ENCODE assay signal across 16 mouse cellular contexts in genomic region chr12:25621142-25621541, GRCm38 (mm10).
DNase-seq lines count a peak whose midpoint lies in the region; ATAC-seq and TF ChIP-seq lines count a peak whose summit lies in the region.
"Had no signal": no experiment of that assay in that cellular context is flagged by ENCODE, and none has a peak within 500 bp of the region (broad histone marks: within the 10 kb centered on the region; RNA-seq: fewer than 3 reads in every experiment).

No protein-coding gene starts in this region.

- H3K9ac ChIP-seq in hindbrain, postnatal 0 days (replicated peaks; ENCODE audit: low read length), result no peak overlapping the region
- no peak overlapping the region for H3K9ac ChIP-seq in hindbrain, embryonic 11.5 days (ENCODE audit: low read depth, low read length)
- H3K9ac ChIP-seq: forebrain, embryonic 13.5 days; hindbrain, embryonic 15.5 days; lung, embryonic 15.5 days had no signal

- ATAC-seq in hindbrain, postnatal 0 days, result no peak
- ATAC-seq in hindbrain, embryonic 11.5 days (ENCODE audit: low FRiP score), result no peak
- ATAC-seq: forebrain, embryonic 13.5 days had no signal

- no peak overlapping the region for H3K4me2 ChIP-seq in hindbrain, postnatal 0 days (ENCODE audit: low read depth, low read length)
- H3K4me2 ChIP-seq in hindbrain, embryonic 11.5 days (replicated peaks; ENCODE audit: low read depth, low read length), result no peak overlapping the region
- H3K4me2 ChIP-seq: forebrain, embryonic 13.5 days; hindbrain, embryonic 15.5 days; lung, embryonic 15.5 days had no signal

- H3K4me1 ChIP-seq in hindbrain, postnatal 0 days (ENCODE audit: insufficient read depth, low read length), result peaks cover 4% of the 10 kb centered on the region; the same call in 1 of the 2 replicates
- no peaks in the 10 kb centered on the region for H3K4me1 ChIP-seq in hindbrain, embryonic 11.5 days (replicated peaks; ENCODE audit: control insufficient read depth, insufficient read depth, low read length)
- H3K4me1 ChIP-seq: forebrain, embryonic 13.5 days; hindbrain, embryonic 15.5 days had no signal

- WGBS in hindbrain, postnatal 0 days, result 46% methylated on average over 2 of the region's 2 CpGs
- WGBS in hindbrain, embryonic 11.5 days, result 88% methylated on average over 2 of the region's 2 CpGs

- DNase-seq in hindbrain, postnatal 0 days (ENCODE audit: low spot score), result peak; percentile 67
- no peak for DNase-seq in hindbrain, embryonic 11.5 days (ENCODE audit: low spot score)
- DNase-seq in Muller cell, postnatal 12 days (ENCODE audit: inconsistent ontology term), result peak; percentile 58
- peak; percentile 39 for DNase-seq in cerebellum, adult 11 months
- DNase-seq in cerebellum, postnatal 36 days, result peak; percentile 50
- no peak for DNase-seq in retina, embryonic 14.5 days (ENCODE audit: low spot score)
- no peak for DNase-seq in urinary bladder, postnatal 36 days (ENCODE audit: low spot score in 2 of 2)
- DNase-seq: adrenal gland, postnatal 25 days; heart, postnatal 10 days; kidney, adult 18-20 months; kidney, postnatal 25 days had no signal

- no peak overlapping the region for H3K27ac ChIP-seq in hindbrain, postnatal 0 days
- H3K27ac ChIP-seq in hindbrain, embryonic 11.5 days (ENCODE audit: low read depth, low read length), result no peak overlapping the region
- H3K27ac ChIP-seq: forebrain, embryonic 13.5 days; hindbrain, embryonic 15.5 days; lung, embryonic 15.5 days; midbrain, embryonic 10.5 days had no signal

- no peak for TF ChIP-seq CTCF in hindbrain, postnatal 0 days (IDR thresholded peaks at IDR 0.05; ENCODE audit: low read depth)

- H3K27me3 ChIP-seq in hindbrain, postnatal 0 days (ENCODE audit: insufficient read depth, low read length), result no peaks in the 10 kb centered on the region
- H3K27me3 ChIP-seq in hindbrain, embryonic 11.5 days (ENCODE audit: control insufficient read depth, insufficient read depth, low read length), result no peaks in the 10 kb centered on the region
- H3K27me3 ChIP-seq: forebrain, embryonic 13.5 days; hindbrain, embryonic 15.5 days; lung, embryonic 15.5 days had no signal

- no peak overlapping the region for H3K4me3 ChIP-seq in hindbrain, postnatal 0 days (ENCODE audit: low read length)
- H3K4me3 ChIP-seq in hindbrain, embryonic 11.5 days (ENCODE audit: low read depth, low read length), result no peak overlapping the region
- H3K4me3 ChIP-seq: forebrain, embryonic 13.5 days; hindbrain, embryonic 15.5 days; lung, embryonic 15.5 days; midbrain, embryonic 10.5 days had no signal

- no peaks in the 10 kb centered on the region for H3K9me3 ChIP-seq in hindbrain, postnatal 0 days (ENCODE audit: low read length)
- H3K9me3 ChIP-seq in hindbrain, embryonic 11.5 days (ENCODE audit: control insufficient read depth, low read length), result no peaks in the 10 kb centered on the region
- H3K9me3 ChIP-seq: forebrain, embryonic 13.5 days; hindbrain, embryonic 15.5 days; lung, embryonic 15.5 days; midbrain, embryonic 10.5 days had no signal

- no peaks in the 10 kb centered on the region for H3K36me3 ChIP-seq in hindbrain, postnatal 0 days (ENCODE audit: insufficient read depth, low read length)
- H3K36me3 ChIP-seq in hindbrain, embryonic 11.5 days (ENCODE audit: control insufficient read depth, insufficient read depth, low read length), result no peaks in the 10 kb centered on the region
- H3K36me3 ChIP-seq: G1E; hindbrain, embryonic 15.5 days; lung, embryonic 15.5 days; midbrain, embryonic 10.5 days had no signal

Comparison
In these comparisons a context has a peak if more than half of its experiments do, and no peak if none do; other contexts are left out.
1. DNase-seq: peak in hindbrain, postnatal 0 days (single experiment), Muller cell, postnatal 12 days (single experiment), cerebellum, adult 11 months (single experiment) and cerebellum, postnatal 36 days (2 of 2); none in hindbrain, embryonic 11.5 days (single experiment), retina, embryonic 14.5 days (single experiment) and urinary bladder, postnatal 36 days (0 of 2).